Mouse (Mus musculus): ENCODE data around the gene Sumf1.

DNA sequence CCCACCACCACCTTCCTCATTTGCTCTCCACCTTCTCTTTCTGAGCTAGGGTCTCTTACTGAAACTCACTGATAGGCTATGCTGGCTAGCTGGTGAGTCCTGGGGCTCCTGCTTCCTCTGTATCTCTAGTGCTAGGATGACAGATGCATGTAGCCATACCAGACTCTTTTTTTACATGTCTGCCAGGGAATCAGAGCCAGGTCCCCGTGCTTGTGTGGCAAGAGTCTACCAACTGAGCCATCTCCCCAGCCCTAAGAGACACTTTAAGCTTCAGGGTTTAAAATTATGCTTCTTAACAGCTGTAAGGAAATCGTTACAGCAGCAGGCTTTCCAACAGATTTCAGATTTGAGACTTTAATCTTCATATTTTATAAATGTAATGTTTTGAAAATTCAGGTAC lies 111.5 kb downstream of the Sumf1 start:
- no peak for TF ChIP-seq MYOD1 (IDR thresholded peaks at IDR 0.05; ENCODE audit: control insufficient read depth, insufficient read length, low read depth)
- TF ChIP-seq USF1 (IDR thresholded peaks at IDR 0.05; ENCODE audit: low read depth), result no peak
- TF ChIP-seq CTCF (IDR thresholded peaks at IDR 0.05; ENCODE audit: control insufficient read depth, insufficient read depth, insufficient read length), result no peak
- no peak for TF ChIP-seq MAX (IDR thresholded peaks at IDR 0.05)
- TF ChIP-seq MYOG (IDR thresholded peaks at IDR 0.05; ENCODE audit: control insufficient read depth, extremely low read depth, insufficient read length), result no peak
- TF ChIP-seq CEBPB (IDR thresholded peaks at IDR 0.05; ENCODE audit: low read depth), result no peak
- TF ChIP-seq FOSL1 (IDR thresholded peaks at IDR 0.05; ENCODE audit: insufficient read depth, low read length, poor library complexity, severe bottlenecking), result no peak

All from C2C12 (cell line).